Mouse (Mus musculus) MEL (cell line): ENCODE data around the gene OR5BS1P. TPM values are rescaled to one million over a fixed set of nuclear protein-coding genes. Genes with fewer than 3 reads are reported as not detected.

Experiments
- DNase-seq: peaks from one replicate; pipeline ENCODE4 v3.0.0; 2011; ENCODE audit warnings: low read depth, low spot score
- H3K27ac ChIP-seq: 2 replicates; pipeline ENCODE4 v1.5.1; 2012; ENCODE audit warnings: low read depth, mild to moderate bottlenecking, control low read depth, low read length, moderate library complexity; ENCODE audit not compliant: control insufficient read depth
- H3K27me3 ChIP-seq, 2 experiments: fragments of 150-350 bp in 1 of 2; sonication (generic) in 1 of 2; 2 replicates each; pipeline ENCODE4 v1.6.1; 2012; ENCODE audit warnings: low read length in 2 of 2, mild to moderate bottlenecking in 2 of 2, improper control_type of control experiment in 1 of 2, moderate library complexity in 1 of 2; ENCODE audit not compliant: insufficient read depth in 2 of 2, control insufficient read depth in 1 of 2
- H3K36me3 ChIP-seq, 2 experiments: 2 replicates each; pipeline ENCODE4 v1.6.1; 2012 to 2014; ENCODE audit warnings: low read length in 2 of 2, improper control_type of control experiment in 1 of 2, inconsistent platforms in 1 of 2, mild to moderate bottlenecking in 1 of 2; ENCODE audit not compliant: insufficient read depth in 2 of 2, control insufficient read depth in 1 of 2
- H3K4me1 ChIP-seq, 2 experiments: fragments of 150-350 bp in 1 of 2; sonication (generic) in 1 of 2; 2 replicates each; pipeline ENCODE4 v1.6.1; 2012; ENCODE audit warnings: low read length in 2 of 2, improper control_type of control experiment in 1 of 2, mild to moderate bottlenecking in 1 of 2; ENCODE audit not compliant: insufficient read depth in 2 of 2, control insufficient read depth in 1 of 2
- H3K4me3 ChIP-seq, 2 experiments: fragments of 150-350 bp in 1 of 2; sonication (generic) in 1 of 2; 2 replicates each; pipeline ENCODE4 v1.5.1; 2012; ENCODE audit warnings: low read depth in 2 of 2, low read length in 2 of 2, mild to moderate bottlenecking in 2 of 2, moderate library complexity in 2 of 2, control low read depth in 1 of 2, improper control_type of control experiment in 1 of 2; ENCODE audit not compliant: control insufficient read depth in 1 of 2, insufficient read depth in 1 of 2
- H3K79me2 ChIP-seq: 2 replicates; pipeline ENCODE4 v1.6.1; 2012; ENCODE audit warnings: mild to moderate bottlenecking, low read length, moderate library complexity; ENCODE audit not compliant: control insufficient read depth, poor library complexity, insufficient read depth
- H3K9ac ChIP-seq: 2 replicates; pipeline ENCODE4 v1.6.1; 2012; ENCODE audit warnings: low read depth, mild to moderate bottlenecking, control low read depth, low read length, moderate library complexity; ENCODE audit not compliant: control insufficient read depth, poor library complexity, severe bottlenecking
- H3K9me3 ChIP-seq: fragments of 150-350 bp; sonication (generic); replicated peaks from 2 replicates; pipeline ENCODE4 v1.6.1; 2012; ENCODE audit warnings: mild to moderate bottlenecking, low read length, improper control_type of control experiment, moderate library complexity; ENCODE audit not compliant: insufficient read depth
- CHD1 ChIP-seq: IDR thresholded peaks from 2 replicates; pipeline ENCODE4 v1.6.1; 2012; ENCODE audit warnings: low read depth, mild to moderate bottlenecking, inconsistent platforms, low read length, improper control_type of control experiment
- CTCF ChIP-seq, 3 experiments: IDR thresholded peaks in 2 of 3; conservative IDR thresholded peaks in 1 of 3; 2 replicates each; pipeline ENCODE4 v1.5.1; 2011 to 2012; ENCODE audit warnings: low read length in 3 of 3, low read depth in 2 of 3, mild to moderate bottlenecking in 2 of 3, improper control_type of control experiment in 1 of 3, inconsistent platforms in 1 of 3, mixed read lengths in 1 of 3, moderate library complexity in 1 of 3; ENCODE audit not compliant: control insufficient read depth in 1 of 3, insufficient read depth in 1 of 3, poor library complexity in 1 of 3, severe bottlenecking in 1 of 3
- EP300 ChIP-seq, 2 experiments: IDR thresholded peaks; 2 replicates each; pipeline ENCODE4 v1.6.1; 2011; ENCODE audit warnings: improper control_type of control experiment in 2 of 2, low read length in 2 of 2, low read depth in 1 of 2, mild to moderate bottlenecking in 1 of 2
- ETS1 ChIP-seq: IDR thresholded peaks from 2 replicates; pipeline ENCODE4 v1.6.1; 2012; ENCODE audit warnings: low read depth, mild to moderate bottlenecking, inconsistent platforms, low read length, improper control_type of control experiment, moderate library complexity
- GATA1 ChIP-seq: IDR thresholded peaks from 2 replicates; pipeline ENCODE4 v1.6.1; 2011; ENCODE audit warnings: low read depth, low read length, improper control_type of control experiment
- HCFC1 ChIP-seq: IDR thresholded peaks from 2 replicates; pipeline ENCODE4 v1.6.1; 2012; ENCODE audit warnings: low read depth, mild to moderate bottlenecking, inconsistent platforms, low read length, improper control_type of control experiment, moderate library complexity
- KAT2A ChIP-seq: conservative IDR thresholded peaks from 2 replicates; pipeline ENCODE4 v1.6.1; 2012; ENCODE audit warnings: low read depth, low read length, improper control_type of control experiment, inconsistent platforms
- MAFK ChIP-seq: IDR thresholded peaks from 2 replicates; pipeline ENCODE4 v1.6.1; 2011; ENCODE audit warnings: low read depth, mild to moderate bottlenecking, low read length, improper control_type of control experiment, borderline replicate concordance
- MAX ChIP-seq: IDR thresholded peaks from 2 replicates; pipeline ENCODE4 v1.6.1; 2011; ENCODE audit warnings: low read length, improper control_type of control experiment
- MAZ ChIP-seq: IDR thresholded peaks from 2 replicates; pipeline ENCODE4 v1.6.1; 2012; ENCODE audit warnings: low read depth, mild to moderate bottlenecking, inconsistent platforms, low read length, improper control_type of control experiment
- MXI1 ChIP-seq: IDR thresholded peaks from 2 replicates; pipeline ENCODE4 v1.6.1; 2011; ENCODE audit warnings: mild to moderate bottlenecking, low read depth, low read length, improper control_type of control experiment
- MYC ChIP-seq: IDR thresholded peaks from 2 replicates; pipeline ENCODE4 v1.6.1; 2011; ENCODE audit warnings: low read depth, mild to moderate bottlenecking, low read length, improper control_type of control experiment, moderate library complexity
- POLR2A ChIP-seq, 2 experiments: IDR thresholded peaks; 2 replicates each; pipeline ENCODE4 v1.6.1; 2011 to 2012; ENCODE audit warnings: low read length in 2 of 2, mild to moderate bottlenecking in 2 of 2, control low read depth in 1 of 2, improper control_type of control experiment in 1 of 2, low read depth in 1 of 2, moderate library complexity in 1 of 2; ENCODE audit not compliant: control insufficient read depth in 1 of 2, insufficient read depth in 1 of 2, poor library complexity in 1 of 2
- POLR2AphosphoS2 ChIP-seq: IDR thresholded peaks from 2 replicates; pipeline ENCODE4 v1.6.1; 2011; ENCODE audit warnings: low read length, improper control_type of control experiment
- RAD21 ChIP-seq: IDR thresholded peaks from 2 replicates; pipeline ENCODE4 v1.6.1; 2011; ENCODE audit warnings: mild to moderate bottlenecking, low read depth, low read length, improper control_type of control experiment
- SMC3 ChIP-seq: IDR thresholded peaks from 2 replicates; pipeline ENCODE4 v1.6.1; 2011; ENCODE audit warnings: low read depth, low read length, improper control_type of control experiment
- TAL1 ChIP-seq: IDR thresholded peaks from 2 replicates; pipeline ENCODE4 v1.6.1; 2012; ENCODE audit warnings: mild to moderate bottlenecking, inconsistent platforms, low read length, moderate library complexity, mixed read lengths
- TCF12 ChIP-seq: IDR thresholded peaks from 2 replicates; pipeline ENCODE4 v1.6.1; 2014; ENCODE audit warnings: low read depth, mild to moderate bottlenecking, inconsistent platforms, low read length, improper control_type of control experiment, moderate library complexity
- USF1 ChIP-seq: IDR thresholded peaks from 2 replicates; pipeline ENCODE4 v1.6.1; 2014; ENCODE audit warnings: low read depth, mild to moderate bottlenecking, inconsistent platforms, low read length, improper control_type of control experiment, moderate library complexity
- USF2 ChIP-seq, 2 experiments: IDR thresholded peaks; 2 replicates each; pipeline ENCODE4 v1.6.1; 2011 to 2012; ENCODE audit warnings: improper control_type of control experiment in 2 of 2, low read length in 2 of 2, borderline replicate concordance in 1 of 2, inconsistent platforms in 1 of 2, low read depth in 1 of 2, mild to moderate bottlenecking in 1 of 2; ENCODE audit not compliant: insufficient read depth in 1 of 2
- ZMIZ1 ChIP-seq: IDR thresholded peaks from 2 replicates; pipeline ENCODE4 v1.6.1; 2012; ENCODE audit warnings: low read depth, mild to moderate bottlenecking, inconsistent platforms, low read length, improper control_type of control experiment, moderate library complexity
- polyA plus RNA-seq, 2 experiments: library from polyadenylated mRNA; stranded (reverse) in 1 of 2; unstranded in 1 of 2; fragments of >175 nt in 1 of 2; fragments of >200 nt in 1 of 2; gene quantifications; 2 replicates each; pipeline versions ENCODE4 v1.2.1 to v1.2.4; 2012; ENCODE audit warnings: low replicate concordance in 2 of 2, low read depth in 1 of 2; ENCODE audit not compliant: insufficient read length in 2 of 2, insufficient read depth in 1 of 2, missing spikeins in 1 of 2
- total RNA-seq: library from RNA; depleted of rRNA; stranded (reverse); fragments of 300-350 nt; gene quantifications from 2 replicates; pipeline ENCODE4 v1.2.3, GENCODE M21; 2012

The OR5BS1P gene
- total and polyA plus RNA-seq, 3 experiments: 0.04 TPM; not detected in 2

GRCm38 (mm10) chr15:98517380-98518355 lies 48.0 kb downstream of the OR5BS1P start (continued):
- TF ChIP-seq ZMIZ1 (peak; percentile 60; the same call in 1 of the 2 replicates), USF1 (peak; percentile 64; the same call in 1 of the 2 replicates), CTCF (IDR thresholded peaks at IDR 0.05 in 2 of 3, conservative IDR thresholded peaks at IDR 0.05 in 1 of 3; ENCODE audit: control insufficient read depth in 1 of 3, insufficient read depth in 1 of 3, low read depth in 2 of 3, low read length in 3 of 3, poor library complexity in 1 of 3, severe bottlenecking in 1 of 3) (peak; percentile 90 to 99 (median 96)), RAD21 (peak; percentile 32), SMC3 (peak; percentile 59), TAL1 (no peak), HCFC1 (no peak), MAX (peak; percentile 49; the same call in 1 of the 2 replicates), ETS1 (no peak), TCF12 (peak; percentile 11; the same call in 1 of the 2 replicates), MAZ (no peak), EP300 (IDR thresholded peaks at IDR 0.05; ENCODE audit: low read depth in 1 of 2, low read length in 2 of 2) (peak in 1 of 2 experiments; percentile 43; a peak in 1 of 4 replicates), USF2 (IDR thresholded peaks at IDR 0.05; ENCODE audit: borderline replicate concordance in 1 of 2, insufficient read depth in 1 of 2, low read depth in 1 of 2, low read length in 2 of 2) (no peak), CHD1 (no peak), POLR2AphosphoS2 (peak; percentile 49), MYC (peak; percentile 53; the same call in 1 of the 2 replicates), GATA1 (no peak)

GRCm38 (mm10) chr15:98521245-98521644 lies 51.5 kb downstream of the OR5BS1P start:
- Histone ChIP-seq H3K27ac (no peak overlapping the region), H3K9ac (no peak overlapping the region), H3K27me3 (no peaks in the 10 kb centered on the region)
- TF ChIP-seq POLR2A (IDR thresholded peaks at IDR 0.05; ENCODE audit: control insufficient read depth in 1 of 2, insufficient read depth in 1 of 2, low read depth in 1 of 2, low read length in 2 of 2, poor library complexity in 1 of 2) (peak in 1 of 2 experiments; percentile 40; a peak in 1 of 4 replicates), MAFK (no peak), RAD21 (no peak), KAT2A (no peak), MXI1 (no peak), SMC3 (no peak)
- TF ChIP-seq, all 39 proteins: peak for 1
- DNase-seq: no peak
- H3K79me2 ChIP-seq: peaks cover 17% of the 10 kb centered on the region
- H3K36me3 ChIP-seq: peaks cover 19 to 47% of the 10 kb centered on the region in 2 experiments
- H3K9me3 ChIP-seq: no peaks in the 10 kb centered on the region
- no peak overlapping the region for H3K4me3 ChIP-seq
- no peaks in the 10 kb centered on the region for H3K4me1 ChIP-seq
